Mouse (Mus musculus): ENCODE results near the gene Enox1.

DNA sequence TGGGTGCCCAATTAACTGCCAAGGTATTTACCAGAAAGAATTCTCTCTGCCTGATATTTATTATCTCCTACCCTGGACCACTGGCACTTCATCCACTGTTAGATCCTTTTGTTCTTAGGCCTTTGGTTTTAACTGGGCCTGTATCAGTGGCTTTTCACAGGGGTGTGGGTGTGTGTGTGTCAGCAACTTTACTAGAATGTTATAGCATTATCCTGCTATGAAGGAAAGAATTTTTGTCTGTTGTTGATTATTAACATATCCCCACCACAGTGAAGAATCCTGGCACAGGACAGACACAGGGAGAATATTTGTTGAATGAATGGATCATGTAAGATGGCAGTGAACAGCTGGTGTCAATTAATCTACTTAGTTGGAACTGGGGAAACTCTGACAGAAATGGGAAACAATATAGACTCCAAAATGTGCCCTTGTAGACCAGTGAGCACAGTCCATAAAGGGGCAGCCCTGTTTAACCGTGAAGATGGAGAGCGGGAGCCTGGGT lies 40.9 kb downstream of the Enox1 start:
- TF ChIP-seq CTCF (IDR thresholded peaks at IDR 0.05; ENCODE audit: borderline replicate concordance, extremely low read depth, insufficient read depth, insufficient read length) (no peak), POLR2A (IDR thresholded peaks at IDR 0.05; ENCODE audit: borderline replicate concordance, extremely low read depth, insufficient read depth, insufficient read length, poor library complexity, severe bottlenecking) (no peak)

Measured in brain, embryonic 14.5 days (tissue).